Mouse (Mus musculus): ENCODE results near the gene Pnp2. TPM values are rescaled to one million over a fixed set of nuclear protein-coding genes. Genes with fewer than 3 reads are reported as not detected.
"Not testable (repeated sequence)": the region's sequence is repeated elsewhere in the genome, so short reads cannot be mapped to it uniquely, and the experiment has no call there.

Gene Pnp2
- 0.18 and 0.41 TPM in 2 replicates for polyA plus RNA-seq (2015; fragmentation: Nextera tagmentation; extraction: Ambion mirVana)

- WGBS = 5% methylated on average over 19 of the region's 19 CpGs
- H3K9me3 ChIP-seq (replicated peaks); H3K27ac ChIP-seq; H3K9ac ChIP-seq; H3K4me1 ChIP-seq (replicated peaks); H3K36me3 ChIP-seq; H3K27me3 ChIP-seq: not testable (repeated sequence)
- ATAC-seq (replicated peaks; ENCODE audit: insufficient number of reproducible peaks, insufficient read depth, low FRiP score, low read depth) = peak; percentile 81
- peak within 1 kb of the TSS; percentile 59 for H3K4me2 ChIP-seq
- peak within 1 kb of the TSS; percentile 35 for H3K4me3 ChIP-seq
Measured at GRCm38 (mm10) chr14:50955942-50956508, at the start of gene Pnp2. Gene Pnp2, plus strand, starts transcription at chr14:50955992.

GRCm38 (mm10) chr14:50908126-50908525 is 47.7 kb upstream of the Pnp2 start:
- Histone ChIP-seq H3K9ac (no peak overlapping the region), H3K4me2 (no peak overlapping the region), H3K27ac (no peak overlapping the region), H3K9me3 (replicated peaks) (no peaks in the 10 kb centered on the region), H3K4me3 (no peak overlapping the region), H3K4me1 (replicated peaks) (peaks cover 8% of the 10 kb centered on the region), H3K27me3 (no peaks in the 10 kb centered on the region), H3K36me3 (peaks cover 8% of the 10 kb centered on the region; the same call in 1 of the 2 replicates)
- ATAC-seq (replicated peaks; ENCODE audit: insufficient number of reproducible peaks, insufficient read depth, low FRiP score, low read depth) = no peak
- WGBS = 70% methylated on average over 4 of the region's 4 CpGs

DNA sequence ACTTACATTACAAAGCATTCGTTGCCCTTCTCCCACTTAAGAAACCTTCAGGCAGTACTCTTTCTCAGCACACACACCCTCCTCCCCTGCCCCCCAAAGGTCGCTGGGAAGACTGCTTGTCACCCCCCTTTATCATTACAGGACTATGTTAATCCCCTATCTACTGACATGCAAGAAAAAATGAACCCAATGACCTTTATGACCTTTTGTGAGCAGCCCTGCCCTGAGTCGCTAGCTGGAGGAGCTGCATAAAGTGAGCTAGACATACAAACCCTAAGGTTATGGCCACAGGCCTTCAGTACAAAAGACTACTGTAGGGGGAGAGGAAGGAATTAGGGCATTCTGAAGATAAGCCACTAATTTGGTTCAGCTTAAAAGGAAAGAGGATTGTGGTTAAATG is 44.4 kb upstream of the Pnp2 start:
- Histone ChIP-seq H3K9ac (no peak overlapping the region), H3K9me3 (replicated peaks) (no peaks in the 10 kb centered on the region), H3K4me3 (no peak overlapping the region), H3K27me3 (no peaks in the 10 kb centered on the region), H3K36me3 (peaks cover 37% of the 10 kb centered on the region), H3K4me1 (replicated peaks) (no peaks in the 10 kb centered on the region), H3K27ac (no peak overlapping the region), H3K4me2 (no peak overlapping the region)
- no peak for ATAC-seq (replicated peaks; ENCODE audit: insufficient number of reproducible peaks, insufficient read depth, low FRiP score, low read depth)
- WGBS = 51% methylated on average over 3 of the region's 3 CpGs

GRCm38 (mm10) chr14:50923437-50923836 is 32.4 kb upstream of the Pnp2 start:
- H3K9me3 ChIP-seq (replicated peaks); ATAC-seq (replicated peaks; ENCODE audit: insufficient number of reproducible peaks, insufficient read depth, low FRiP score, low read depth); H3K27ac ChIP-seq; H3K27me3 ChIP-seq: not testable (repeated sequence)
- Histone ChIP-seq H3K9ac (peak overlapping the region; percentile 81; the same call in 1 of the 2 replicates), H3K4me3 (peak overlapping the region; percentile 86), H3K4me1 (replicated peaks) (peaks cover 15% of the 10 kb centered on the region), H3K4me2 (peak overlapping the region; percentile 83), H3K36me3 (peaks cover 28% of the 10 kb centered on the region)
- WGBS = 46% methylated on average over 1 of the region's 1 CpGs

- Histone ChIP-seq H3K4me1 (replicated peaks) (peaks cover 16% of the 10 kb centered on the region), H3K4me3 (peak within 1 kb of the TSS; percentile 86), H3K36me3 (peaks cover 27% of the 10 kb centered on the region), H3K9me3 (replicated peaks) (no peaks in the 10 kb centered on the region), H3K9ac (peak within 1 kb of the TSS; percentile 81), H3K27ac (peak within 1 kb of the TSS; percentile 95), H3K27me3 (no peaks in the 10 kb centered on the region), H3K4me2 (peak within 1 kb of the TSS; percentile 83)
- under 1% methylated on average over 57 of the region's 57 CpGs for whole genome bisulfite sequencing
- ATAC-seq (replicated peaks; ENCODE audit: insufficient number of reproducible peaks, insufficient read depth, low FRiP score, low read depth) = peak; percentile 94
Measured at GRCm38 (mm10) chr14:50924281-50925064, 31.3 kb upstream of the Pnp2 start, which contains the start of the genes Osgep and Apex1. Gene Osgep, minus strand, starts transcription at chr14:50924893. Gene Apex1, plus strand, starts transcription at chr14:50924968.

GRCm38 (mm10) chr14:50925111-50925920 is 30.5 kb upstream of the Pnp2 start:
- Histone ChIP-seq H3K9me3 (replicated peaks) (no peaks in the 10 kb centered on the region), H3K4me3 (peak overlapping the region; percentile 86), H3K9ac (peak overlapping the region; percentile 81), H3K27me3 (no peaks in the 10 kb centered on the region), H3K27ac (peak overlapping the region; percentile 95), H3K4me2 (peak overlapping the region; percentile 83), H3K4me1 (replicated peaks) (peaks cover 23% of the 10 kb centered on the region), H3K36me3 (peaks cover 27% of the 10 kb centered on the region)
- ATAC-seq (replicated peaks; ENCODE audit: insufficient number of reproducible peaks, insufficient read depth, low FRiP score, low read depth) = no peak; the same call in 1 of the 2 replicates
- 1% methylated on average over 38 of the region's 38 CpGs for WGBS

DNA sequence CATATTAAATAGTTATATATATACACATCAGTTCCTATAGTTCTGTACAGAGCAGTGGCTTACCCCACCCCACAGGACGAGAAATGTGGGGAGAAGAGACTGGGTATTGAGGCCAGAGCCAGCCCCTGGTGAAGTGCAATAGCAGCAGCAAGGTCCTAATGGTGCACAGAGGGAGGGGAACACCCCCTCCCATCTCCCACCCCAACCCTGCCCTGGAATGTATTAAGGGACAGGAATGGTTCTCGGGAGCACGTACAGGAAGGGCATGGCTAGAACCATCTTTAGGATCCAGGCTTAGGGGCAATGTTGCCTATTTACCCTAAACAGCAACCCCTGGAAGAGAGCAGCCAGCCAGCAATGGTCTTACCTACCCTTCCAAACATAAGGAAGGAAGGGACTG is 28.4 kb upstream of the Pnp2 start:
- peaks cover 27% of the 10 kb centered on the region for H3K36me3 ChIP-seq
- no peak overlapping the region for H3K4me2 ChIP-seq
- H3K9me3 ChIP-seq (replicated peaks) = no peaks in the 10 kb centered on the region
- H3K9ac ChIP-seq = no peak overlapping the region
- H3K27me3 ChIP-seq = no peaks in the 10 kb centered on the region
- H3K4me1 ChIP-seq (replicated peaks) = peaks cover 28% of the 10 kb centered on the region
- H3K4me3 ChIP-seq = no peak overlapping the region
- H3K27ac ChIP-seq = no peak overlapping the region
- no peak for ATAC-seq (replicated peaks; ENCODE audit: insufficient number of reproducible peaks, insufficient read depth, low FRiP score, low read depth)
- WGBS = 75% methylated on average over 3 of the region's 3 CpGs

GRCm38 (mm10) chr14:50929951-50930350 is 25.8 kb upstream of the Pnp2 start:
- Histone ChIP-seq H3K4me3 (peak overlapping the region; percentile 95), H3K9me3 (replicated peaks) (no peaks in the 10 kb centered on the region), H3K36me3 (peaks cover 27% of the 10 kb centered on the region), H3K4me2 (peak overlapping the region; percentile 87), H3K27ac (peak overlapping the region; percentile 86), H3K4me1 (replicated peaks) (peaks cover 21% of the 10 kb centered on the region), H3K27me3 (no peaks in the 10 kb centered on the region), H3K9ac (peak overlapping the region; percentile 99)
- whole genome bisulfite sequencing = 9% methylated on average over 10 of the region's 10 CpGs
- no peak for ATAC-seq (replicated peaks; ENCODE audit: insufficient number of reproducible peaks, insufficient read depth, low FRiP score, low read depth)

DNA sequence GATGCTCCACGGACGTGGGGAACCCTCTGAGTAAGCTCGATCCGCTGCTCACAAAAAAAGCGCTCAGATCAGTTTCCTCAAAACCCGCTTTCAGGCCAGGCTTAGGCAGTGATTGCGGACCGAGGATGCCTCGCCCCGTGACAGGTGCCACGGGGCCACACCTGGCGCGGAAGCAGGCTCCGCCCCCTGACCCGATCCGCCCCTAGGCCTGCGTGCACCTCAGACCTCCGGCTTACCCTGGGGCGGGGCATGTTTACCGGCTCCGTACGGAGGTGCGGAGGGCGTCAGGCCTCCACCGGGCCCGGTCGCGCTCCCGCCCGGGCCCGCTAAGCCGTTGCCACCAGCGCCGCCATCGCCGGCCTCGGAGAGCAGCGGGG is 25.4 kb upstream of the Pnp2 start:
- Histone ChIP-seq H3K4me1 (replicated peaks) (peaks cover 20% of the 10 kb centered on the region), H3K9ac (peak overlapping the region; percentile 99), H3K27ac (peak overlapping the region; percentile 86), H3K4me3 (peak overlapping the region; percentile 95), H3K27me3 (no peaks in the 10 kb centered on the region), H3K9me3 (replicated peaks) (no peaks in the 10 kb centered on the region), H3K36me3 (peaks cover 27% of the 10 kb centered on the region), H3K4me2 (peak overlapping the region; percentile 87)
- under 1% methylated on average over 38 of the region's 38 CpGs for WGBS
- peak; percentile 40 for ATAC-seq (replicated peaks; ENCODE audit: insufficient number of reproducible peaks, insufficient read depth, low FRiP score, low read depth)

GRCm38 (mm10) chr14:50930754-50931492 is 24.9 kb upstream of the Pnp2 start, which contains the start of the genes Pip4p1 and Pnp:
Gene Pip4p1, minus strand, starts transcription at chr14:50930856.
Gene Pnp, plus strand, starts transcription at chr14:50931082.
- WGBS = 0% methylated on average over 68 of the region's 68 CpGs
- Histone ChIP-seq H3K36me3 (peaks cover 27% of the 10 kb centered on the region), H3K4me2 (peak within 1 kb of the TSS; percentile 87), H3K9me3 (replicated peaks) (no peaks in the 10 kb centered on the region), H3K4me3 (peak within 1 kb of the TSS; percentile 95), H3K4me1 (replicated peaks) (peaks cover 15% of the 10 kb centered on the region), H3K27me3 (no peaks in the 10 kb centered on the region), H3K9ac (peak within 1 kb of the TSS; percentile 99), H3K27ac (peak within 1 kb of the TSS; percentile 91)
- ATAC-seq (replicated peaks; ENCODE audit: insufficient number of reproducible peaks, insufficient read depth, low FRiP score, low read depth) = peak; percentile 99
